Mouse (Mus musculus): Measurements from ENCODE around the gene Gps1.
"Not testable (repeated sequence)": the region's sequence is repeated elsewhere in the genome, so short reads cannot be mapped to it uniquely, and the experiment has no call there.

The Gps1 gene

DNA sequence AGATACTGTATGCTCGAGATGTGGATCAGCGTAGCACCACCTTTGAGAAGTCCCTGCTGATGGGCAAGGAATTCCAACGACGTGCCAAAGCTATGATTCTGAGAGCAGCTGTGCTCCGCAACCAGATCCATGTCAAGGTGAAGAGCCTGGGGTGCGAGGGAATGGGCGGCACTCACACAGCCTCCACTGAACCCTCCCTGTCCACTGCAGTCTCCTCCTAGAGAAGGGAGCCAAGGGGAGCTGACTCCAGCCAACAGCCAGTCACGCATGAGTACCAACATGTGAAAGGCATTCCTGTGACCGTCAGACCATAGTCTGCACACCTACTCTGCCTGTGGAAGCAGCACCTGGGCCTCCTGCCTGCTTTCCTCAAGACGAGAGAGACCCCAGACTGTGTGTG lies 4.4 kb downstream of the Gps1 start:
- DNase-seq, result not testable (repeated sequence)

DNA sequence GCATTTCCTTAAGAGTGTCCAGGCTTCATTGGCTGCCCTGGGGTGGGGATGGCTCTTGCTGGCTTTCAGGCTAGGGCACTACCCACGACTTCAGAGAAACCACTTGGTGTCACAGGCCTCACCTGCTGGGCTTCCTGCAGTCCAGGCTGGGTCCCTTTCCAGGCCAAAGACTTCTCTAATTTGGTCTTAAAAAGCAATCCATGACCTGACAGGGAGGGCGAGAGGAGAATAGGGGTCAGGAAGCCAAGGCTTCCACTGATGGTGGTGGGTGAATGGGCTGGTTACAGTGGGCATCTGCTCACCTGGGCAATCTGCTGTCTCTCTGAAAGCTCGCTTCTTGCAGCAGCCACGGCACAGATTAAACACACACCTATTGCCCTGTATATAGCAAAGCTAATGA lies 5.3 kb downstream of the Gps1 start:
- no peak for DNase-seq

DNA sequence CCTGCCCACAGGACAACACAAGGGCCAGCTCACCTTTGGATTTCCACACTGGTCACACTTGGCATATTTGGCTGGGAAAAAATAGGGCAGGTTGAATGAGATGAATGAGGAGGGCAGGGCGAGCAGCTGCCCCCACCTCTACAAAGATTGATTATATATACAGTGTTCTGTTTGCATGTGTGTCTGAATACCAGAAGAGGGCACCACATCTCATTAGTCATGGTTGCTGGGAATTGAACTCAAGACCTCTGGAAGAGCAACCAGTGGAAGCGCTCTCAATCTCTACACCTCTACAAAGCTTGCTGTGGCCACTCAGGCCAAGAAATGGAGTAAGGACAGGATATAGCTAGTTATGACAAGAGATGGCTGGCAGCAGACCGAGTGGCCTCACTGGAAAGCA lies 5.7 kb downstream of the Gps1 start:
- DNase-seq, result no peak

DNA sequence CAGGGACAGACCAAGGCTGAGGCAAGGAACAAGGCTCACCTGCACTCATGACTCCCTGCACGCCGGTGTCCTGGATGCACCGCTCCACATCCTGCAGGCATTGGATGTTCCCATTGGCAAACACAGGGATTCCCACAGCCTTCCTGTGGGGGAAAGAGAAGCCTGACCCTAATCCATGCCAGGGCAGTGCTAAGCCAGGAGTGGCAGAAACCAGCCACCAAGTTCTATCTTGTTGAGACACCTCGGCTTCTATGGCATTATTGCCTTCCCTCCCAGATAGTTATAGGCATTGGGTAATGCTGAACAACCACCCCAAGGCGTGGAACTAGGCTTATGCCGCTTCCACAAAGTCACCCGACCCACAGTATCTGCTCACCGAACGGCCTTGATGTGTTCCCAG lies 8.6 kb downstream of the Gps1 start:
- no peak for DNase-seq

DNA sequence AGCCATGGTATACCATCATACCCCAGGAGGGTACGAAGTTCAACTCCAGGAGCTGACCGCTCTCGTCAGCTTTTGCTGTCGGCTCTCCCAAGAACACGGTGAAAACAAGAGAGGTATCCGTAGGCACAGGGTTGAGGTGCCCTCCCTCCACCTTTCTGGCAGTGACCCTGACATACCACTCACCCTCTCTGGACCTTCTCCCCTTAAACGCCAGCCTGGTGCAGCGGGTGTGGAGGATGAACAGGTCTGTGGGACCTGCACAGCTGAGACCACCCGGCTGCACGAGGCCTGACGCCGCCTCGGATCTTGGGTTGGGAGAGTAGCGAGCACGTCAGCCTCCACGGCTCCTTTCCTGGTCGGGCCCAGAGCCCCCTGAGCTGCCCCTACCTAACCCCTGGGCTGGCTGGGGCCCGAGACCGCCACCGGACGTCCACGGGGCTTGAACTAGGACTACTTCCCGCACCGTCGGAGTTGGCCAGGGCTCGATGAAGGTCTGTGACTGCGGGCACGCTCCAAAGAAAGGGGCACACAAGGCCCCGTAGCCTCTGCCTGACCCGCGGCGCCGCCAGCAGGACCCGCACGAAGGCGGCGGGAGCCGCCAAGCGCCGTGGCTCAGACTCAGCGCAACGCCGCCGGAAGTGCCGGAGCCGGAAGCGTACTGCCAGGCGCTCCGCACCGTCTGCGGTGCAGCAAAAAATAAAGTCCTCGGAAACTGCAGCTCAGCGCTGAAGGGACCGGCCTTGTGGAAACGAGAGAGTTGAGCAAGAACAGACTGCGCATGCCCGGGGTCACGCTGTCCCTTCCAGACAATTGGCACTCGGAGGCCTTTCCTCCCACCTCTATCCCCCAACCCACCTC lies 11.9 kb downstream of the Gps1 start, which contains the start of gene Dus1l:
Gene Dus1l (minus strand): TSS at position 648 of the 858 bp plus-strand sequence.
- peak; percentile 95 for DNase-seq

DNA sequence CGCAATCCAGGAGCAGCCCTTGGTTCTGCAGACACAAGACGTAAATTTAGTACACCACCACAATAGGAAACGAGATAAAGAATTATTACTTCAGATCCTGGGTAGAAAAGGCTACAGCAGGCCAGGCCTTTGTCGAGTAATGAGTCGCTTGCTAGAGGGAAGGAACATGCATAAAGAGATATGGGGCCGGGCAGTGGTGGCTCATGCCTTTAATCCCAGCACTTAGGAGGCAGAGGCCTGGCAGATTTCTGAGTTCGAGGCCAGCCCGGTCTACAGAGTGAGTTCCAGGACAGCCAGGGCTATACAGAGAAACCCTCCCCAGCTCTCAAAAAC lies 12.5 kb downstream of the Gps1 start:
- no peak for DNase-seq

DNA sequence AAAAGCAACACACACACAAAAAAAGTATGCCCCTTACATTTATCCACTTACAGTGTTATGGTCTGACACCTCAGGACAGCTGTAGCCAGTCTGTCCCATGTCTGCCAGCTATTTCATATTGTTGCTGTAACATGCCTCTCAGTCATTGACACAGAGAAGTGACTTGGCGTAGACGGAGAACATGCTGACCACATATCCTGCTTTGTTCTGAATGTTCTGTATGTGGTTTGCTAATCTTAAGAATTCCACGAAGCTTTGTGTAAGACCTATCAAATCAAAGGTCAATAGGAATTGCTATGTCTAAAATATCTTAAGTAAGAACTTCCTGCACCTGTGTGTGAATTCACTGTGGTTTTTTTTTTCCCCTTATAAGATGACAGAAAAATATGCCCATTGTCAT lies 14.2 kb downstream of the Gps1 start:
- no peak for DNase-seq

DNA sequence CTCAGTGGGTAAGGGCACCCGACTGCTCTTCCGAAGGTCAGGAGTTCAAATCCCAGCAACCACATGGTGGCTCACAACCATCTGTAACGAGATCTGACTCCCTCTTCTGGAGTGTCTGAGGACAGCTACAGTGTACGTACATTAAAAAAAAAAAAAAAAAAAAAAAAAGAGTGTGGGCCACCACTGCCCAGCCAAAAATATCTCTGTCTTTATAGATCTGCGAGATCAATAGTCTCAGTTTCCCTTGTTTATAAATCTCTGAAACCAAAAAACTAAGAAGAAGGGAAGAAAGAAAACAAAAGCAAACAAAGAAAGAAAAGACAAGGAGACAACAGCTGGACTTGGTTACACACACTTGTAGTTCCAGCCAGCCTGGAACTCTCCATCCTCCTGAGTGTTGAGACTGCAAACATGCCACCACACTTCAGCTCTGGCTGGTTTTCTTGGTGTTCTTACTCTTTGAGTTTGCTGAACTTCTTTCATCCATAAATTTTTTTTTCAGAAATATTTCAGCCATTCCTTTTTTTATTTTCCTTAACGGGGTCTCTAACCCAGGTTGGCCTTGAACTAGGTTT lies 15.3 kb downstream of the Gps1 start:
- no peak for DNase-seq

DNA sequence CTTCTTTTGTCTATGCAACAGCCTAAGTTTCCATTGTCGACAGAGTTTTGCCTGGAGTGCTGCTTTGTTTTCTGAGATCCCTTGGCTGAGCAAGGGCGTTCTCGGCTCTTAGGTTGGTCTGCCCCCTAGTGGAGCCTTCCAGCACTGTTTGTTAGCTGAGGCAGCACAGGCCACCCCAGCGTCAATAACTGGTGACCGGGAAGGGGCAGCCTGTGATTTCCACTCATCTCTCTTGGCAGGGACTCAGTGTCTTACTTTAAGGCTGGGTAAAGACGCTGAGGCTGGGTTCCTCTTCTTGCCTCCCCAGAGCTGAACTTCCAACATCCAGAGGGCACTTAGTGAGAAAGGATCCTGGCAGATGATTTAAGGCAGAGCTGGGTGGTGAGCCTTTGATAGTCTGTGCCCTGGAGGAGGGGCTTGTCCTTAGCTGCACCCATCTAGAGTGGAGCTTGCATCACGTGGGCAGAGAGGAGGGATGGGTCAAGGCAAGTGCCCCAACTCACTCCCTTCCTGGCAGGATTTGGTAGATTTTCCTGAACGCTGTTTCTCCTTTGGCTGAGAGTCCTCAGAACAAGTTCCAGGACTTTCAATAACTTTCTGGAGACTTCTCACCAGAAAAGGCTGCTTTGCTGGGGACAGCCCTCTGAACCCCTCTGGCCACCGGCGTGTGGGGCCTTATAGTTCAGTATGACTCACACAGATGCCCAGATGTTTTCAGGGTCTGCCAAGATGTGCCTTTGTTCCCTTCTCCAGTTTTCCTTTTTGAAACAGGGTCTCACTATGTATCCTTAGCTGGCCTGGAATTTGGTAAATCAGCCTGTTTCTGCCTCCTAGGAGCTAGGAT lies 16.2 kb downstream of the Gps1 start:
- peak; percentile 86 for DNase-seq

DNA sequence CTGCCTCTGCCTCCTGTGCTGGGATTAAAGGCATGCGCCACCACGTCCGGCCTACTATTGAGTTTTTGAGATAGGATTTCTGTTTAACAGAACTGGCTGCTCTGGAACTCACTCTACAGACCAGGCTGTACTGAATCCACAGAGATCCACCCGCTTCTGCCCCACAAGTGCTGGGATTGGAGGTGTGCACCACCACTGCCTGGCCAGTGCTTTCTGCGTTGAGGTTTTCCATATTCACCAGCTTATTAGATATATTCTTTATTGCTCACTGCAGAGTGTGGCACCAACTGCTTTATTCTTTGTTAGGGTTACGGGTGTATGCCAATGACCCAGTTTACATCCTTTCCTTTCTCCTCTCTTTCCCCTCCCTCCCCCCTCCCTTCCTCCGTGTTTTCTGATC lies 20.2 kb downstream of the Gps1 start:
- DNase-seq, result no peak

DNA sequence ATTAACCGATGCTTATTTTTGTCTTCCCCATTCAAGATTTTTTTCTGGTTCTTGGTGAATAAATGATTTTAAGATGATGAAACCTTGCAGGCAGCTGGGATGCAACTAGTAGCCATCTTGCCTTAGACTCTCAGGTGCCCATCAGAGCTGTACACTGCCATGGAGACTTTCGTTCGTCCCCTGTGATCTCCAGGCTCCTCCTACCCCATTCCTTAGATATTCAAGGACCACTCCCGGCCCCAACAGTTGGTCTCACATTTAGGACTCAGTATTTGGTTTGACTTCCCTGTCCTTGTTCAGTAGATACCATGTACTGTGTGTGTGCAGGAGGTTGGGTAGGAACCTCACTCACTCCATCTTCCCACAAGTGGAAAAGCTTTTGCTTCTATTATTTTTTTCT lies 20.7 kb downstream of the Gps1 start:
- DNase-seq, result no peak

DNA sequence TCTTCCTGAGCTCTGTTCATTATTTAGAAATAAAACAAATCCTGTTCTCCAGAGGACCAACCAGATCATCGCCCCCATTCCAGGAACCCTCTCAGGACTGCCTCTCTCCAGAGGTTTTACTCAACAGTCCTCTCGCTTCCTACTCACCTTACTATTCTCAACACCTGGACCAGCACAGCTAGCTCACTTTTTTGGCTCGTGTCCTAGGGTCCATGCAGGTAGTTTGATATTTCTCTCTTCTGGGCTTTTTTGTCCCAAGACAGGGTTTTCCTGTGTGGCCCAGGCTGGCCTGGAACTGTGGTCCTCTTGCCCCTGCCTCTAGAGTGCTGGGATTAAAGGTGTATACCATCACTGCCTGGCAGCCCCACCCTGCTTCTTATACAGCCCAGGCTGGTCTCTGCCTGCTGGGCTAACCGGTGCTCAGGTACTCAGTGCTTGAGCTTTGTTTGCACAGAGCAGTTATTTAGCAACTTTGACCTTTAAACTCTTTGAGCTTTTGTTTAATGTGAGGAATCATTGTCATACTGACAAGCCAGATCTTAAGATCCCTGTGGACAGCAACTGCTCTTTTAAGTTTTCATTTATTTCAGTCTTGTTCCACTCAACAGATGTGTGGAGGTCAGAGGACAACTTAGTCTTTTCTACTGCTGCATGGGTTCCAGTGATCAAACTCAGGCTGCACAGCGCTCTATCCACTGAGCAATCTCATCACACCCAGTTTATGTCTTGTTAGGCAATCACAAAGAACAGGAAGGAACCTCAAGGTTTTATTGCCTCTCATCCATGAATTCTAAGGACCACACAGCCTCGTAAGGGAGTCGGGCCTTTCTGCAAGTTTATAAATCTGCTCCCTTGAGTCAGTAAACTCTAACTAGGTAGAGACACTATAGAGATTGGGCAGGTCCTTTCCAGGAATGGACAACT lies 21.6 kb downstream of the Gps1 start:
- no peak for DNase-seq

DNA sequence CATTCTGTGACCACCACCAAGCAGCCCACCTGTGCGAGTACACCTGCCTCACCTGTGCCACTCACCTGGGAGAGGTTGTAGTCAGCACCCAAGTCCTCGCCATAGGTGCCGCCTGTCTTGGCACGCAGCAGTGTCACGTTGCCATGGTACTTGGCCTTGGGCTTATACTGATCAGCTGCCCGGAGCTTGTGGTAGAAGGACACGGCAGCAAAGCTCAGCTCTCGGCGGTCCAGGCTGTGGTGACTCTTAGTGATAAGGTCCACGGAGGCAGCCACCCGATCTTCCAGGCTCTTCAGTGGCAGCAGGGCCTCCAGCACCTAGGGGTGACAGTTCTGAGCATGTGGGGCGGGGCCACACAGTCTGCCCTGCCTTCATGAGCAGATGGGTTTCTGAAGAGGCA lies 23.9 kb downstream of the Gps1 start:
- DNase-seq, result no peak

DNA sequence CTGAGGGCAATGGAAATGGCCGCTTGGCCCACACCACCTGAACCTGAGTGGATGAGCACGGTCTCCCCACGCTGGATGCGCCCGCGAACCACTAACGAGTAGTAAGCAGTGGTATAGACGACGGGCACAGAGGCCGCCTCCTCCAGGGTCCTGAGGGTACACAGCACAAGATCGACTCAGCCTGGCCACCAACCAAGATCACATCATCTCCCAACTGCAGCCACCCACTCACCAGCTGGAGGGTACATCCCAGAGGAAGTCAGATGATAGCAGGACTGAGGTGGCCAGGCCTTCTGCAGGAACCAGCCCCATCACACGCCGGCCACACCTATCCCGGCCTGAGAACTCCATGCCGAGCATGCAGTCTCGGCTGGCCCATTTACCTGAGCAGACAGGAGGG lies 28.0 kb downstream of the Gps1 start:
- no peak for DNase-seq

DNA sequence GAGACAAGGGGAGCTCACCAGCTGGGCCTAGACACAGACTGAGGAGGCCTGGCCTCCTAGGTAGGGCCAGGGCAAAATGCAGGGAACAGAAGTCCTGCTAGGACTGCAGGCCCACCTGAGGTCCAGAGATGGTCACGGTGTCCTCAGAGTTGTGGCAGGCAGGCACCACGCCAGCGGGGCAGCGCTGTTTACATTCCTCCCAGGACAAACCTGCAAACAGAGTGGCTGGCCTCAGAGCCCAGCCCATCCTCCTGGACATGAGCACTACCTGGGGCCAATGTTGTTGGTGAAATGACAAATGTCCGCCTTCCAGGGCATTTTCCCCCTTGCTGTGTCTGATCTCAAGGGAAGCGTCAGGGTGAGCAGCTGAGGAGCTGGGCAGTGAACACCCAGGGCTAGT lies 33.3 kb downstream of the Gps1 start:
- DNase-seq, result no peak

DNA sequence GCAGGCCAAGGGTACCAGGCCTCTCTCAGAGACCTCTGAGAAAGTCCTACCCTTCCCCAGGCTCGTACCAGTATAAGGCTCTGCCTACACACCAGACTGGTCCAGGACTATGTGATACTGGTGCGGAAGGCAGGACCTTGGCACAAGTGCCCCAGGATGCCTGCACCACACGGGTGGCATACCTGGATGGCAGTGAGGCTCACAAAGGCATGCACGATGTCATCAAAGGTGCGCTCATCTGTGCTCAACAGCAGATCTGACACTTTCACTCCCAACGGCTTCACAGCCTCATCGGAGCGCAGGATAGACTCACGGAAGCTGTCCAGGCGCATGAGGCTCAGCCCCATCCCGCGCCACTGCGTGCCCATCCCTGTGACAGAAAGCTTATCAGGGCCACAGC lies 34.2 kb downstream of the Gps1 start:
- no peak for DNase-seq

DNA sequence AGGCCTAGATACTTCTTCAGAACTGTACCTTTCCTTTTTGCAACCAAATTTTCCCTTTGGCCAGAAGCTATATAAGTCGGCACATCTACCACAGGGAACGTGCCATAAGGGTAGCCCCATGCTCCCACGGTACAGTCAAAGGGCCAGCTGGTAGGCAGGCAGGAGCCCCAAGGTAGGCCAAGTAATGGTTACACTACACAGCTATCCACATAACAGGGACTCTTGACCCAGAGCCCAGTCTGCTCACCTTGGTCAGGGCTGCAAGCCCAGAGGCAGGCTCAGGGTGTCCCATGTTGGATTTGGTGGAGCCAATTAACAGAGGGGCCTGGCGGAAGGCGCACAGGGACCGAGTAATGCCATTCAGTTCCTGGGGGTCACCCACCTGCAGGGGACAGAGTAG lies 35.5 kb downstream of the Gps1 start:
- DNase-seq, result no peak

DNA sequence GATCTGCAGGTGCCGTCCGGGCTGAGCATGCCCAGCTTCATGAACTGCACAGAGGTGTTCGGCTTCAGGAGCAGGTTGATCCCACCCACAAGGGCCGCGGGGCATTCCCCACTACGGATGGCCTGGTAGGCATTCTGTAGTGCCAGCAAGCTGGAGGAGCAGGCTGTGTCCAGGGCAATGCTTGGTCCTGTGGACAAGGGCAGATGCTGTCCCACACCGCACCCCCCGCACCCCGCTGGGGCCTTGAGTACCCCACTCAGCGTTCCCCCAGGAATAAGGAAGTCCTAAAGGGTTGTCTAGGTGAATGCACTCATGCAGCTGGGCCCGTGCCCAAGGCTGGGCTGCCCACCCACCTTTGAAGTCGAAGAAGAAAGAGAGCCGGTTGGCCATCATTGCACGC lies 36.5 kb downstream of the Gps1 start:
- no peak for DNase-seq

DNA sequence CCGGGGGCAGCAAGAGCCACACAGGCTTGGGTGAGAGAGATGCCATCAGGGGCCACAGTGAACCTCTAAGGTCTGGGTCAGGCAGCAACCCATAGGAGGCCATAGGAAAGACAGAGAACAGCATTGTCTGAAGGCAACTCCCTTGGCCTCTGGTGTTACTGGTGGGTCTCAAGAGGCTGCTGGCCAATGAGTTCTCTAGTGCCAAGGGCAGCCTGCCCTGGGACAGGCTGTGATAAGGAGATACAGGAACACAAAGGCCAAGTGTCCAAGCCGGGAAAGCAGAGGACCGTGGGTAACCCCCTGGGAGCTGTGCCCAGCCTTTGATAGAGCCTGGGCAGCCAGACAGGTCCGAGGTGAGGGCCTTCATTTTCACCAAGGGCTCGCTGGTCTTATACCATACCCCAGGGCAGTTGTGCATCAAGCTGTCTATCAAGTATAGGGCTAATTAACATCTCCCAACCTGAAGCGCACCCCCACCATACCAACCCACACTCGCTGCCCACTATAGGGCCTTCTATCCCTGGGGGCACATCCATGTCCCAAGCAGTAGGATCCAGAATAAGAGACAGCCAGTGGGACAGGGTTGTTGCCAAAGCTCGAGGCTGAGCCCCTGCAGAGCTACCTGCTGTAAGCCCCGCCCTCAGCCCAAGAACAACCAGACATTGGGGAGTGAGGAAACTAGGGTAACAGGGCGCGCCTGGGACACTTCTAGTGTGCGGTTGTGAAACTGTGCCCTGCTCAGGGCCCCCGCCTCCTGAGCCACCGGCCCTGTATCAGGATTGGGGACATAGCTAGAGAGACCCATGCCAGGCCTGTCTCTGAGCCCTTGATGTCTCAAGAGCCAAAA lies 37.2 kb downstream of the Gps1 start:
- DNase-seq, result no peak

DNA sequence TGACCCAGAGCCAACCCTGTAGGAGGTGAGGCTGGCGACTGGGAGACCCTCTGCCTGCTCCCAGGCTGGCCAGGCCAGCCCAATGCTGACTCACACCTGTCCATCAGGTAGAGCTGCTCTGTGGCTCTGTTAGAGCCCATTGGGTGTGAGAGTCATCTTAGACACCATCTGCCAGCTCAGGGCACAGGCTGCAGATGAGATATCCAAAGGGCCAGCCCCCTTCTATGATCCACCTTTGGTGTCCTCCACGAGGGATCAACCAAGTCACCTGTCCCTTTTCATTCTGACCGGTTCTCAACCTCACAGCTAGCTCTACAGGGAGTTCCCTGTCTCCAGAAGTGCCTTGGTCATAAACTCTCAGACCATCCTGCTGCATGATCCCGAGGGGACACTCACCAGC lies 38.2 kb downstream of the Gps1 start:
- DNase-seq, result no peak

DNA sequence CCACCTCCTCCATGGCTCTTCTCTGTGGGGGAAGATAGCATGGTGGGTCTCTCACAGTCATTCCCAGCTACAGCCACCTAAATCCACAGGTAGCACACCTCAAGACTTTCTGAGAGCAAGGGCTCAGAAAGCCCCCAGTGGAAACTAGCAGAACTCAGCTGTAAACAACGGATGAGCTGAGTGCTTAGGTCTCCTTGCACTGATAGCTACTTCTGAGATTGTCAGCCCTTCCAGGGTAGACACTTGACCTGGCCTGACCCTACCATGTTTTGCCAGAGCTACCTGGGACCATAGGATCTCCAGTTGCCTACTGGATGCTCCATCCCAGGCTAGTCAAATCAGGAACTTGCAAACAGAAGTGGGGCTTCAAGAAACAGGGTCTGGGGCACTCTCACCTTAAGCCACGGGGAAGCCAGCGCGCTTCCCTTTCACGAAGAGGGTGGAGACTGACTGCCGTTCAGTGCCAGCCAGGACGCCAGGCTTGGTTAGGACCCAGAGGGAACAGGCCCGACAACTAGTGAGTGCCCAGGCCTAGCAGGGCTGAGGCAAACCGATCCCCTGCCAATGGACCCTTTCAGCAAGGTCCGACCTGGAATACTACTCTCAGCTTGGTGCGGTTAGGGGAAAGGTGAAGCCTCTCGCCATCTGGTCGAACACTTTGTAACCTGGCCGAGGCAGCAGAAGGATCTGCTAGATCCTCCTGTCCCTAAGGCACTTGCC lies 38.9 kb downstream of the Gps1 start:
- no peak for DNase-seq

Data from right cerebral cortex, postnatal 14 days (tissue).